7 mouse cellular contexts compared by ENCODE assay signal in genomic region chr1:87186261-87187036, GRCm38 (mm10). TPM values are rescaled to one million over a fixed set of nuclear protein-coding genes. Genes with fewer than 3 reads are reported as not detected.
DNase-seq lines count a peak whose midpoint lies in the region; ATAC-seq and TF ChIP-seq lines count a peak whose summit lies in the region.

No protein-coding gene starts in this region.

- peak; percentile 32 for DNase-seq in lung, embryonic 14.5 days
- no peak for DNase-seq in lung, postnatal 10 days
- DNase-seq in embryonic facial prominence, embryonic 14.5 days (ENCODE audit: low spot score) = peak; percentile 29
- peak; percentile 29 for DNase-seq in induced T-regulatory cell, adult 2 months (ENCODE audit: low read depth)
- peak; percentile 40 for DNase-seq in naive thymus-derived CD4-positive, alpha-beta T cell, adult 2 months (ENCODE audit: low read depth)
- DNase-seq in thymus, adult 18-20 months = no peak
- no peak for DNase-seq in gastrocnemius, adult 8-10 months (ENCODE audit: low spot score in 2 of 2)

- H3K9me3 ChIP-seq in lung, embryonic 14.5 days (ENCODE audit: low read depth, low read length) = no peaks in the 10 kb centered on the region
- no peaks in the 10 kb centered on the region for H3K9me3 ChIP-seq in embryonic facial prominence, embryonic 14.5 days (ENCODE audit: control insufficient read depth, low read length)

- no peaks in the 10 kb centered on the region for H3K4me1 ChIP-seq in lung, embryonic 14.5 days (ENCODE audit: insufficient read depth)
- 0 out of 2 replicates have a peak, but pooled peaks cover 4% of the 10 kb centered on the region for H3K4me1 ChIP-seq in embryonic facial prominence, embryonic 14.5 days (ENCODE audit: control insufficient read depth, insufficient read depth, low read length)

- H3K4me3 ChIP-seq in lung, embryonic 14.5 days (ENCODE audit: low read depth, low read length) = peak overlapping the region; percentile 42
- H3K4me3 ChIP-seq in embryonic facial prominence, embryonic 14.5 days (ENCODE audit: low read depth, low read length) = peak overlapping the region; percentile 58

- H3K9ac ChIP-seq in lung, embryonic 14.5 days = peak overlapping the region; percentile 43; the same call in 1 of the 2 replicates
- peak overlapping the region; percentile 69 for H3K9ac ChIP-seq in embryonic facial prominence, embryonic 14.5 days (ENCODE audit: low read depth, low read length)

- H3K36me3 ChIP-seq in lung, embryonic 14.5 days (ENCODE audit: insufficient read depth) = no peaks in the 10 kb centered on the region
- no peaks in the 10 kb centered on the region for H3K36me3 ChIP-seq in embryonic facial prominence, embryonic 14.5 days (ENCODE audit: control insufficient read depth, insufficient read depth, low read length)

- no peak for TF ChIP-seq CTCF in lung, embryonic 14.5 days (IDR thresholded peaks at IDR 0.05; ENCODE audit: low read depth)

- peak overlapping the region; percentile 74 for H3K4me2 ChIP-seq in lung, embryonic 14.5 days
- H3K4me2 ChIP-seq in embryonic facial prominence, embryonic 14.5 days (ENCODE audit: low read depth, low read length) = peak overlapping the region; percentile 98

- peaks cover 48% of the 10 kb centered on the region for H3K27me3 ChIP-seq in lung, embryonic 14.5 days (ENCODE audit: insufficient read depth, low read length)
- peaks cover 52% of the 10 kb centered on the region for H3K27me3 ChIP-seq in embryonic facial prominence, embryonic 14.5 days (replicated peaks; ENCODE audit: control insufficient read depth, insufficient read depth, low read length)

- ATAC-seq in lung, embryonic 14.5 days (ENCODE audit: insufficient read depth) = peak; percentile 60
- peak; percentile 27 for ATAC-seq in embryonic facial prominence, embryonic 14.5 days (ENCODE audit: low read depth)

- WGBS in lung, embryonic 14.5 days = 2% methylated on average over 53 of the region's 54 CpGs
- WGBS in embryonic facial prominence, embryonic 14.5 days = 4% methylated on average over 37 of the region's 54 CpGs

- H3K27ac ChIP-seq in lung, embryonic 14.5 days (ENCODE audit: low read depth) = no peak overlapping the region
- H3K27ac ChIP-seq in embryonic facial prominence, embryonic 14.5 days (replicated peaks; ENCODE audit: low read depth, low read length) = no peak overlapping the region

RNA-seq across cellular contexts. Expression of gene Prss56, which starts 3.3 kb away (rescaled TPM):
- polyA plus RNA-seq in lung, embryonic 14.5 days (2014; fragmentation: Nextera tagmentation; extraction: Ambion mirVana) = not detected in 2 replicates
- 0.93 and 1.5 TPM in 2 replicates for polyA plus RNA-seq in embryonic facial prominence, embryonic 14.5 days (2014; fragmentation: Nextera tagmentation; extraction: Ambion mirVana)
- total RNA-seq in gastrocnemius, adult 8-10 months (2022) = not detected

RNA-seq across cellular contexts. Expression of gene Chrnd, which starts 4.0 kb away (rescaled TPM):
- not detected in 2 replicates for polyA plus RNA-seq in lung, embryonic 14.5 days (2014; fragmentation: Nextera tagmentation; extraction: Ambion mirVana)
- 11.5 and 12.5 TPM in 2 replicates for polyA plus RNA-seq in embryonic facial prominence, embryonic 14.5 days (2014; fragmentation: Nextera tagmentation; extraction: Ambion mirVana)
- total RNA-seq in gastrocnemius, adult 8-10 months (2022) = 1 to 10 TPM; 1.9 to 2.9 (median 2.4) TPM

RNA-seq across cellular contexts. Expression of gene Chrng, which starts 18.0 kb away (rescaled TPM):
- polyA plus RNA-seq in lung, embryonic 14.5 days (2014; fragmentation: Nextera tagmentation; extraction: Ambion mirVana) = not detected in 2 replicates
- 39.6 and 44.8 TPM in 2 replicates for polyA plus RNA-seq in embryonic facial prominence, embryonic 14.5 days (2014; fragmentation: Nextera tagmentation; extraction: Ambion mirVana)
- total RNA-seq in gastrocnemius, adult 8-10 months (2022) = under 1 TPM in 1 of 4 experiments, not detected in 3; 0.13 TPM

RNA-seq across cellular contexts. Expression of gene Eif4e2, which starts 27.3 kb away (rescaled TPM):
- 160 and 164 TPM in 2 replicates for polyA plus RNA-seq in lung, embryonic 14.5 days (2014; fragmentation: Nextera tagmentation; extraction: Ambion mirVana)
- 133 and 136 TPM in 2 replicates for polyA plus RNA-seq in embryonic facial prominence, embryonic 14.5 days (2014; fragmentation: Nextera tagmentation; extraction: Ambion mirVana)
- 10 to 100 TPM; 51.7 to 54.8 (median 53.8) TPM for total RNA-seq in gastrocnemius, adult 8-10 months (2022)

RNA-seq across cellular contexts. Expression of gene Ecel1, which starts 30.1 kb away (rescaled TPM):
- polyA plus RNA-seq in lung, embryonic 14.5 days (2014; fragmentation: Nextera tagmentation; extraction: Ambion mirVana) = 0.26 and 0.61 TPM in 2 replicates
- polyA plus RNA-seq in embryonic facial prominence, embryonic 14.5 days (2014; fragmentation: Nextera tagmentation; extraction: Ambion mirVana) = 1.7 and 3.0 TPM in 2 replicates
- not detected for total RNA-seq in gastrocnemius, adult 8-10 months (2022)

Comparison
In these comparisons a context has a peak if more than half of its experiments do, and no peak if none do; other contexts are left out.
1. DNase-seq: peak in lung, embryonic 14.5 days (single experiment), embryonic facial prominence, embryonic 14.5 days (single experiment), induced T-regulatory cell, adult 2 months (single experiment) and naive thymus-derived CD4-positive, alpha-beta T cell, adult 2 months (single experiment); none in lung, postnatal 10 days (single experiment), thymus, adult 18-20 months (0 of 2) and gastrocnemius, adult 8-10 months (0 of 2).
2. RNA of gene Chrnd, which starts 4.0 kb away (polyA plus RNA-seq): 11.5 to 12.5 TPM in embryonic facial prominence, embryonic 14.5 days; not detected in lung, embryonic 14.5 days; every median in the first group is over 10 times any median in the second.
3. RNA of gene Chrng, which starts 18.0 kb away (polyA plus RNA-seq): 39.6 to 44.8 TPM in embryonic facial prominence, embryonic 14.5 days; not detected in lung, embryonic 14.5 days; every median in the first group is over 10 times any median in the second.